17 mouse cellular contexts compared by ENCODE assay signal in the genomic region with DNA sequence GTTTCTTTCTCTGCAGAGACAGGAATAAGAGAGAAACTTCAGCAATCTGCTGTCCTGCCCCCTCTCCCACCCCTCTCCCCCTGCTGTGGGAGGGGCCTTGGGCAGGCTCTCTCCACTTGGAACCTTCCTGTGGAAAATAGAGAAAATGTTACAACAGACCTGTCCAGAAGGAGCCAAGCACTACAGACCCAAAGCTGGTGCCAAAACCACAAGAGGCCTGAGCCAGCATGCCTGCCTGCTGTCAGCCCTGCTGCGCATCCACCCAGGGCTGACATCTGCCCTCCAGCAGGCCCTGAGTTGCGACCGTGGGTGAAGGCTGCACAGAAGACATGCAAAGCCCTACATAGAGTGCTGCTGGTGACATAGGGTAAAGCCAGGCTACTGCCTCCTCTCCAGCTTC. TPM values are rescaled to one million over a fixed set of nuclear protein-coding genes. Genes with fewer than 3 reads are reported as not detected.
A peak's percentile ranks its signal among the peaks of the same experiment; 100 is the strongest.
DNase-seq lines count a peak whose midpoint lies in the region; ATAC-seq and TF ChIP-seq lines count a peak whose summit lies in the region.
"Had no signal": no experiment of that assay in that cellular context is flagged by ENCODE, and none has a peak within 500 bp of the region (broad histone marks: within the 10 kb centered on the region; RNA-seq: fewer than 3 reads in every experiment).

No protein-coding gene starts in this region.

- peaks cover 63% of the 10 kb centered on the region for H3K4me1 ChIP-seq in forebrain, embryonic 13.5 days
- peaks cover 18% of the 10 kb centered on the region for H3K4me1 ChIP-seq in forebrain, postnatal 0 days (ENCODE audit: insufficient read depth)
- peaks cover 85% of the 10 kb centered on the region for H3K4me1 ChIP-seq in neural tube, embryonic 13.5 days (replicated peaks)
- peaks cover 50% of the 10 kb centered on the region for H3K4me1 ChIP-seq in neural tube, embryonic 15.5 days
- H3K4me1 ChIP-seq in limb, embryonic 15.5 days: peaks cover 33% of the 10 kb centered on the region
- H3K4me1 ChIP-seq: embryonic facial prominence, embryonic 15.5 days had no signal

- H3K36me3 ChIP-seq in forebrain, embryonic 13.5 days (ENCODE audit: poor library complexity, severe bottlenecking): peaks cover 10% of the 10 kb centered on the region; the same call in 1 of the 2 replicates
- H3K36me3 ChIP-seq in forebrain, postnatal 0 days (ENCODE audit: insufficient read depth): no peaks in the 10 kb centered on the region
- no peaks in the 10 kb centered on the region; the same call in 1 of the 2 replicates for H3K36me3 ChIP-seq in neural tube, embryonic 13.5 days
- H3K36me3 ChIP-seq in neural tube, embryonic 15.5 days: no peaks in the 10 kb centered on the region
- no peaks in the 10 kb centered on the region for H3K36me3 ChIP-seq in limb, embryonic 15.5 days
- H3K36me3 ChIP-seq: embryonic facial prominence, embryonic 15.5 days had no signal

- no peak overlapping the region for H3K4me2 ChIP-seq in forebrain, embryonic 13.5 days
- H3K4me2 ChIP-seq in forebrain, postnatal 0 days (ENCODE audit: low read depth): no peak overlapping the region
- no peak overlapping the region for H3K4me2 ChIP-seq in neural tube, embryonic 13.5 days
- H3K4me2 ChIP-seq in neural tube, embryonic 15.5 days: no peak overlapping the region
- no peak overlapping the region for H3K4me2 ChIP-seq in limb, embryonic 15.5 days
- H3K4me2 ChIP-seq: embryonic facial prominence, embryonic 15.5 days had no signal

- peak overlapping the region; percentile 12; the same call in 1 of the 2 replicates for H3K9ac ChIP-seq in forebrain, embryonic 13.5 days
- no peak overlapping the region for H3K9ac ChIP-seq in forebrain, postnatal 0 days
- 0 out of 2 replicates have a peak overlapping the region, but pooled peaks have one; percentile 3 for H3K9ac ChIP-seq in neural tube, embryonic 13.5 days
- no peak overlapping the region for H3K9ac ChIP-seq in neural tube, embryonic 15.5 days (replicated peaks)
- H3K9ac ChIP-seq in limb, embryonic 15.5 days: no peak overlapping the region
- H3K9ac ChIP-seq: embryonic facial prominence, embryonic 15.5 days had no signal

- no peak for TF ChIP-seq CTCF in forebrain, postnatal 0 days (IDR thresholded peaks at IDR 0.05; ENCODE audit: low read depth)

- H3K27me3 ChIP-seq in forebrain, embryonic 13.5 days: no peaks in the 10 kb centered on the region
- no peaks in the 10 kb centered on the region for H3K27me3 ChIP-seq in forebrain, postnatal 0 days (ENCODE audit: insufficient read depth, low read length)
- H3K27me3 ChIP-seq in neural tube, embryonic 13.5 days: no peaks in the 10 kb centered on the region
- no peaks in the 10 kb centered on the region for H3K27me3 ChIP-seq in neural tube, embryonic 15.5 days (replicated peaks)
- H3K27me3 ChIP-seq in limb, embryonic 15.5 days: no peaks in the 10 kb centered on the region
- H3K27me3 ChIP-seq: embryonic facial prominence, embryonic 15.5 days had no signal

- H3K27ac ChIP-seq in forebrain, embryonic 13.5 days: no peak overlapping the region
- no peak overlapping the region for H3K27ac ChIP-seq in forebrain, postnatal 0 days (ENCODE audit: low read depth, low read length)
- peak overlapping the region; percentile 24; the same call in 1 of the 2 replicates for H3K27ac ChIP-seq in neural tube, embryonic 13.5 days (replicated peaks)
- no peak overlapping the region for H3K27ac ChIP-seq in neural tube, embryonic 15.5 days (replicated peaks)
- H3K27ac ChIP-seq in limb, embryonic 15.5 days: no peak overlapping the region
- H3K27ac ChIP-seq: embryonic facial prominence, embryonic 15.5 days had no signal

- 83% methylated on average over 3 of the region's 3 CpGs for WGBS in forebrain, embryonic 13.5 days
- WGBS in forebrain, postnatal 0 days: 53% methylated on average over 3 of the region's 3 CpGs
- WGBS in neural tube, embryonic 13.5 days: 45% methylated on average over 3 of the region's 3 CpGs
- WGBS in neural tube, embryonic 15.5 days: 57% methylated on average over 3 of the region's 3 CpGs
- WGBS in limb, embryonic 15.5 days: 55% methylated on average over 3 of the region's 3 CpGs

- no peak overlapping the region for H3K4me3 ChIP-seq in forebrain, embryonic 13.5 days
- H3K4me3 ChIP-seq in forebrain, postnatal 0 days (ENCODE audit: low read depth, low read length): no peak overlapping the region
- H3K4me3 ChIP-seq in neural tube, embryonic 13.5 days: no peak overlapping the region
- H3K4me3 ChIP-seq in neural tube, embryonic 15.5 days (replicated peaks): no peak overlapping the region
- no peak overlapping the region for H3K4me3 ChIP-seq in limb, embryonic 15.5 days
- H3K4me3 ChIP-seq: embryonic facial prominence, embryonic 15.5 days; myocyte had no signal

- H3K9me3 ChIP-seq in forebrain, embryonic 13.5 days (replicated peaks): no peaks in the 10 kb centered on the region
- no peaks in the 10 kb centered on the region for H3K9me3 ChIP-seq in forebrain, postnatal 0 days (ENCODE audit: low read length)
- H3K9me3 ChIP-seq in neural tube, embryonic 13.5 days: no peaks in the 10 kb centered on the region
- no peaks in the 10 kb centered on the region for H3K9me3 ChIP-seq in neural tube, embryonic 15.5 days (replicated peaks)
- H3K9me3 ChIP-seq in limb, embryonic 15.5 days: no peaks in the 10 kb centered on the region
- H3K9me3 ChIP-seq: embryonic facial prominence, embryonic 15.5 days had no signal

- no peak for ATAC-seq in forebrain, embryonic 13.5 days
- no peak for ATAC-seq in forebrain, postnatal 0 days
- no peak for ATAC-seq in neural tube, embryonic 13.5 days (ENCODE audit: low read depth)
- ATAC-seq in neural tube, embryonic 15.5 days (ENCODE audit: low FRiP score): no peak
- ATAC-seq in limb, embryonic 15.5 days (ENCODE audit: insufficient number of reproducible peaks, low FRiP score, low TSS enrichment, low read depth): peak; percentile 21; the same call in 1 of the 2 replicates
- ATAC-seq: inflammation-experienced regulatory T-cells, adult 6 months had no signal

- DNase-seq in adrenal gland, adult 2 months: peak; percentile 51
- no peak for DNase-seq in adrenal gland, adult 18-20 months (ENCODE audit: low spot score in 2 of 2)
- DNase-seq in forebrain, postnatal 0 days: no peak
- no peak for DNase-seq in urinary bladder, postnatal 10 days (ENCODE audit: low spot score)
- DNase-seq: gastrocnemius, postnatal 14 days; heart, postnatal 10 days; layer of hippocampus, postnatal 36 days; lung, postnatal 14 days; thymus, postnatal 4 days had no signal

RNA-seq across cellular contexts. Expression of a gene that starts 16.3 kb away (rescaled TPM):
- 1 to 10 TPM; 1.7 to 1.8 TPM for total RNA-seq in adrenal gland, adult 2 months (2021)
- polyA plus RNA-seq in adrenal gland, adult 2 months (2012; rRNA removed): 5.2 and 5.5 TPM in 2 replicates
- total RNA-seq in adrenal gland, adult 18-20 months (2021): 1 to 10 TPM; 1.6 to 2.3 TPM
- polyA plus RNA-seq in forebrain, embryonic 13.5 days (2015; fragmentation: Nextera tagmentation; extraction: Ambion mirVana): 16.4 and 17.1 TPM in 2 replicates
- 13.5 and 20.0 TPM in 2 replicates for total RNA-seq in forebrain, postnatal 0 days (2014; rRNA removed)
- polyA plus RNA-seq in forebrain, postnatal 0 days (2015; fragmentation: Nextera tagmentation; extraction: Ambion mirVana): 2.5 and 2.7 TPM in 2 replicates
- polyA plus RNA-seq in neural tube, embryonic 13.5 days (2015; fragmentation: Nextera tagmentation; extraction: Ambion mirVana): 11.5 and 12.6 TPM in 2 replicates
- 2.6 and 3.3 TPM in 2 replicates for polyA plus RNA-seq in neural tube, embryonic 15.5 days (2015; fragmentation: Nextera tagmentation; extraction: Ambion mirVana)
- 0.33 and 0.37 TPM in 2 replicates for polyA plus RNA-seq in limb, embryonic 15.5 days (2015; fragmentation: Nextera tagmentation; extraction: Ambion mirVana)
- polyA plus RNA-seq: liver, embryonic 16.5 days had no signal

Comparison
In these comparisons a context has a peak if more than half of its experiments do, and no peak if none do; other contexts are left out.
1. H3K9ac ChIP-seq: peak in forebrain, embryonic 13.5 days (single experiment) and neural tube, embryonic 13.5 days (single experiment); none in forebrain, postnatal 0 days (single experiment), neural tube, embryonic 15.5 days (single experiment) and limb, embryonic 15.5 days (single experiment).